Mouse (Mus musculus) heart, postnatal 0 days (tissue): ENCODE data around the gene Cmtr1. TPM values are rescaled to one million over a fixed set of nuclear protein-coding genes. Genes with fewer than 3 reads are reported as not detected.

ENCODE experiments used
- ATAC-seq: fragments of 200-750 bp; cut with Nextera tagmentation; 2 replicates; pipeline ENCODE4 v1.8.0; 2017; ENCODE audit warnings: low read depth, moderate number of reproducible peaks, moderate library complexity; ENCODE audit not compliant: insufficient read depth
- DNase-seq: peaks from one replicate; pipeline ENCODE4 v3.0.0-alpha.2; 2016; ENCODE audit warnings: low spot score
- H3K27ac ChIP-seq: fragments of 300-500 bp; sonication (generic); 2 replicates; pipeline ENCODE4 v1.5.1; 2014; ENCODE audit warnings: low read depth, mild to moderate bottlenecking
- H3K27me3 ChIP-seq: fragments of 300-500 bp; sonication (generic); 2 replicates; pipeline ENCODE4 v1.6.1; 2014; ENCODE audit warnings: low read length, mixed read lengths; ENCODE audit not compliant: control insufficient read depth, insufficient read depth
- H3K36me3 ChIP-seq: fragments of 300-500 bp; sonication (generic); replicated peaks from 2 replicates; pipeline ENCODE4 v1.6.1; 2014; ENCODE audit warnings: low read length, mixed read lengths; ENCODE audit not compliant: control insufficient read depth, insufficient read depth
- H3K4me1 ChIP-seq: fragments of 300-500 bp; sonication (generic); 2 replicates; pipeline ENCODE4 v1.6.1; 2014; ENCODE audit warnings: antibody characterized with exemption; ENCODE audit not compliant: control insufficient read depth, insufficient read depth
- H3K4me2 ChIP-seq: fragments of 300-500 bp; sonication (generic); 2 replicates; pipeline ENCODE4 v1.6.1; 2014; ENCODE audit warnings: low read depth, mild to moderate bottlenecking, low read length, moderate library complexity
- H3K4me3 ChIP-seq: fragments of 300-500 bp; sonication (generic); 2 replicates; pipeline ENCODE4 v1.5.1; 2014; ENCODE audit warnings: low read depth, low read length
- H3K9ac ChIP-seq: fragments of 300-500 bp; sonication (generic); replicated peaks from 2 replicates; pipeline ENCODE4 v1.6.1; 2014; ENCODE audit warnings: low read depth, low read length, mixed read lengths
- H3K9me3 ChIP-seq: fragments of 300-500 bp; sonication (generic); replicated peaks from 2 replicates; pipeline ENCODE4 v1.6.1; 2016; ENCODE audit warnings: low read length; ENCODE audit not compliant: control insufficient read depth
- CTCF ChIP-seq: IDR thresholded peaks from 2 replicates; pipeline ENCODE4 v1.5.1; 2016; ENCODE audit warnings: antibody characterized with exemption, control low read depth, low read depth
- EP300 ChIP-seq: IDR thresholded peaks from 2 replicates; pipeline ENCODE4 v1.6.1; 2016; ENCODE audit warnings: antibody characterized with exemption, low read depth
- WGBS: fragments of 180-500 bp; shearing (Covaris S2); extraction: QIAGEN DNeasy Blood & Tissue Kit; methylation state at CpG from one replicate; pipeline ENCODE4 v1.1.7; 2014; 5-methylcytosine and 5-hydroxymethylcytosine counted together
- polyA plus RNA-seq: library from polyadenylated mRNA; unstranded; fragments of >200 nt; fragmentation: Nextera tagmentation; extraction: Ambion mirVana; gene quantifications from 2 replicates; pipeline ENCODE4 v1.2.1, GENCODE M21; 2015
- total RNA-seq: library from RNA; depleted of rRNA; stranded (reverse); fragments of >200 nt; gene quantifications from 2 replicates; pipeline ENCODE4 v1.2.3, GENCODE M21; 2014; ENCODE audit warnings: low replicate concordance

Gene Cmtr1
- total and polyA plus RNA-seq, 2 experiments from 2014 or later = 72.9 to 81.4 TPM

DNA sequence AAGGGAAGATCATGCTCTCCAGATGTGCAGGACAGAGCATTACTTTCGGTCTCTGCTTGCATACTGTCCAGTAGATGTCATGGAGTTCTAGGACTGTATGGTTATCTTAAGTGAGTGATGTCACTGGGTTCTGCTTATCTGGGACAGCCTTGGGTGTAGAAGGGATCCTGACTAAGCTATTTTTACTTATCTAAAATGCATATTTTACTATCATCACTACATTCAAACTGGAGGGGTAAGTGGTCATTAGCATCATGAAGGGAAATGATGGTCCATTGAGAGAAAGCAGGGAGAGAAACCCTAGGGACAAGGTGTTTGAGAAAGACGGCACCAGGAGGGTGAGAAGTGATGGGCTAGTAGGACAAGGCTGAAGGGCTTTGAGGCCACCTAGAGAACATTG lies 2.1 kb upstream of the Cmtr1 start:
- no peak overlapping the region for H3K4me2 ChIP-seq
- ATAC-seq (no peak), DNase-seq (no peak)
- no peak overlapping the region for H3K9ac ChIP-seq
- H3K4me1 ChIP-seq = peaks cover 9% of the 10 kb centered on the region
- H3K36me3 ChIP-seq = no peaks in the 10 kb centered on the region; the same call in 1 of the 2 replicates
- H3K4me3 ChIP-seq = no peak overlapping the region
- no peaks in the 10 kb centered on the region for H3K9me3 ChIP-seq
- no peaks in the 10 kb centered on the region for H3K27me3 ChIP-seq
- TF ChIP-seq EP300 (no peak), CTCF (no peak)
- no peak overlapping the region for H3K27ac ChIP-seq
- WGBS = 27% methylated on average over 2 of the region's 2 CpGs

DNA sequence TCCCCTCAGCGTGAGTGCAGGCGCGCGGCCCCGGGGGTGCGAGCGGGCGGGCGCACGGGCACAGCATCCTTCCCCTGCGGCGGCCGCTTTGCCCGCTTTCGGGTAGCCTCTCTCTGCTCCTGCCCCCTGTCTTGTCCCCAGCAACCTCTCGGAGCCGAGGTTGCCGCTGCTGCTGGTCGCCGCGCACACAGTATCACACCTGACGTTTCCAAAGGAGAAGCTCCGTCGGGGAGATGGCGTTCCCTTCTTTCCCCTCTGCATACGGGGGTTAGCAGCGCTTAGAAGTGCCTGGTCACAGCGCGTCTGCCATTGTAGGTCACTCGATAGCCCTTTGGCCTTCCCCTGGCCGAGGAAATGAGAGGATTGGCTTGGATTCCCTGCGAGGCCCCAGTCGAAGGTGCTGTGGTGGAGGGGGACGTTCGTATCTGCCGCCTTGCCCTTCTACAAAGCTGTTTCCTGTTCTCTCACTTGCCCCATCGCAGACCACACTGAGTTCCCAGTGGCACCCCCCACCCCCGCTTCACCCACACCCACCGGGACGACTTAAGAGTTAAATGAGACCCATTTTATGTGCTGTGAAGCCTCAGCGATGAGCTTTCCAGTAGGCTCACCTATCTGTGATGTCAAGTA lies 482 bp downstream of the Cmtr1 start:
- ATAC-seq = peak; percentile 59

DNA sequence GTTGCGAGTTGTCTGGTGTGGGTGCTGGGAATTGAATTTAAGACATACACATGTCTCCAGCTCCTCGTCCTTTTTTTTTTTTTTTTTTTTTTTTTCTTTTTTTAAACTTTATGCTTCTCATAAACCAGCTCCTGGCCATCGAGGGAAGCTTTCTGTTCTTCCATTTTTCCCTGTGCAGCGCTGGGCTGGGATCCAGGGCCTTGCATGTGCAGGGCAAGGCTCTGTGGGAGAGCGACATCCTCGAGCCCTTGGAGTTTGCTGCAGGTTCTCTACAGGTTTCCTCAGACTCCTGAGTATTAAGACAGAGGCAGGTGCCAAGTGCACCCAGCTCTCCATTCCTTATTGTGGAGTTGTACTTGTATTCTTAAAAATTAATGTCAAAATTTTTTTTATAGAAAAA lies 1.8 kb downstream of the Cmtr1 start:
- H3K27me3 ChIP-seq = no peaks in the 10 kb centered on the region
- DNase-seq (no peak), ATAC-seq (no peak)
- H3K9ac ChIP-seq = no peak overlapping the region
- TF ChIP-seq EP300 = no peak
- no peak for TF ChIP-seq CTCF
- H3K4me2 ChIP-seq = no peak overlapping the region
- no peak overlapping the region for H3K4me3 ChIP-seq
- H3K27ac ChIP-seq = no peak overlapping the region
- 84% methylated on average over 6 of the region's 6 CpGs for WGBS
- H3K9me3 ChIP-seq = no peaks in the 10 kb centered on the region
- peaks cover 9% of the 10 kb centered on the region for H3K4me1 ChIP-seq
- peaks cover 29% of the 10 kb centered on the region for H3K36me3 ChIP-seq

More for the DNA sequence above, 482 bp downstream of the Cmtr1 start:
- no peaks in the 10 kb centered on the region for H3K9me3 ChIP-seq
- H3K36me3 ChIP-seq = peaks cover 17% of the 10 kb centered on the region
- peaks cover 9% of the 10 kb centered on the region for H3K4me1 ChIP-seq
- peak overlapping the region; percentile 98 for H3K4me3 ChIP-seq
- no peaks in the 10 kb centered on the region for H3K27me3 ChIP-seq
- 1% methylated on average over 41 of the region's 41 CpGs for WGBS
- peak overlapping the region; percentile 85 for H3K4me2 ChIP-seq
- peak overlapping the region; percentile 97 for H3K27ac ChIP-seq
- peak overlapping the region; percentile 96 for H3K9ac ChIP-seq
- peak; percentile 7 for DNase-seq
- TF ChIP-seq EP300 (no peak; the same call in 1 of the 2 replicates), CTCF (no peak)

DNA sequence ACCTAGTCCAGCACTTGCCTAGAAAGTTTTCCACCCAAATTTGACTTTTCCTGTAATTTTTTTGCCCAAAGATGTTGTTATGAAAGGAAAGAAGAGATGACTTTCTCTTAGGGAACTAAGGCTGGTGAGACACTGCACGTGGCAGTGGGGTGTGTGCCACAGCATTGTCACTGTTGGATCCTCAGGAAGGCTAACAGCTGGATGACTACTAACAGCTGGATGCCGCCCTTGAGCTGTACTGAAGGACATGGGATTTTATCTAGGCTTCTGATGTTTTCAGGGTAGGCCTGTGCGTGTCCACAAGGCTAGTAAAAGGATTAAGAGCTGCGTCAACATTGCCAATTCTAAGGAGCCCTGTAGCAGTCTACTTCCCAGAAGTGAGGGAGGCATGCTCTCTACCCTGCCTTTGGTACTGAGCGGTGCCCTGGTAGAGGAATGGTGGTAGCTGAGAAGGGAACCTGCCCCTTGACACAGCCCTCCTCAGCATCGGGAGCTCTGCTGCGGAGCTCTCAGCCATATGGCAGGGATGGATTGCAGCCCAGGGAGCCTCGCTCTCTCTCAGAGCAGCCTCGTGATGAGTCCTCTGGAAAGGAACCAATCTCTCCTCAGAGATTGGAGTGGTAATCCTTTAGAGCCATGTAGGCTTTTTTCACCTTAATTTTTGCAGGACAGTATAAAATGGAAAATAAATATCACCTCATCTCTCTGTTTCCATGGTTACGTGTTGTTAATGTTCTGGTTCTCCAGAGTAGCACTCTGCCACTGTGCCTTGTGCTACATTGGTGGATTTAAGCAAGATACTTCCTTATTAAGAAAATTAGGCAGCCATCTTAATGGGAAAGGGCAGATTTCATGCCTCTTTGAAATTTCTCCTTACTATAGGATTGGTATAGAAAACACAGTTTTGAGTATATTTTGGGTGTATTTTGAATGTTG lies 7.9 kb downstream of the Cmtr1 start:
- Histone ChIP-seq H3K9me3 (no peaks in the 10 kb centered on the region), H3K27ac (no peak overlapping the region), H3K27me3 (no peaks in the 10 kb centered on the region), H3K4me2 (no peak overlapping the region), H3K4me3 (no peak overlapping the region), H3K36me3 (peaks cover 51% of the 10 kb centered on the region), H3K4me1 (no peaks in the 10 kb centered on the region), H3K9ac (no peak overlapping the region)
- DNase-seq (no peak), ATAC-seq (no peak)
- TF ChIP-seq EP300 = no peak
- TF ChIP-seq CTCF = no peak
- 76% methylated on average over 10 of the region's 10 CpGs for WGBS

DNA sequence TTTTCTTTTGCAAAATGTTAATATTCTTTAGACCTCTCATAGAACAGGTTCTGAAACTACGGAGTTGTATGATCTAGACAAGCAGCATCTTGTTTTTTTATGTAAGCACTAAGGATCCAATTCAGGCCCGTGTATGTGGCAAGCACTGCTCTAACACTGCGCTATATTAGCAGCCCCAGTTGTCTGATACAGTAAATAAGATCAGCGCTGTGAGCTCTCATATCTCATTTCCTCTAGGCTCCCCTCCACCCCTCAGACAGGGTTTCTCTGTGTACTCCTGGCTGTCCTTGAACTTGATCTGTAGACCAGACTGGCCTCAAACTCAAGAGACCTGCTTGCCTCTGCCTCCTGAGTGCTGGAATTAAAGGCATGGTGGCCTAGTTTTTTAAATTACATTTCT lies 8.6 kb downstream of the Cmtr1 start:
- Histone ChIP-seq H3K27ac (no peak overlapping the region), H3K4me3 (no peak overlapping the region), H3K36me3 (peaks cover 58% of the 10 kb centered on the region), H3K9me3 (no peaks in the 10 kb centered on the region), H3K27me3 (no peaks in the 10 kb centered on the region), H3K9ac (no peak overlapping the region), H3K4me2 (no peak overlapping the region), H3K4me1 (no peaks in the 10 kb centered on the region)
- no peak for ATAC-seq
- TF ChIP-seq EP300 (no peak), CTCF (no peak)
- no peak for DNase-seq
- WGBS = 83% methylated on average over 4 of the region's 4 CpGs
